Mouse (Mus musculus): ENCODE measurements around the gene Trim38. TPM values are rescaled to one million over a fixed set of nuclear protein-coding genes. Genes with fewer than 3 reads are reported as not detected.

Gene Trim38
- total RNA-seq, 2 experiments from 2014 or later = not detected

GRCm38 (mm10) chr13:23834836-23835235 lies 65.1 kb downstream of the Trim38 start:
- DNase-seq (ENCODE audit: low spot score in 2 of 2) = no peak

- no peak for DNase-seq (ENCODE audit: low spot score in 2 of 2)
Measured at GRCm38 (mm10) chr13:23836630-23837029, 66.9 kb downstream of the Trim38 start.

- DNase-seq (ENCODE audit: low spot score in 2 of 2) = no peak
Measured at GRCm38 (mm10) chr13:23839308-23839707, 69.6 kb downstream of the Trim38 start, which contains the start of gene Slc17a3. Gene Slc17a3 (plus strand): TSS chr13:23839434.

Small RNA genes within 50 kb of the gene (microRNA-seq; reads per million reads assigned to microRNA genes)
- gene Gm44314 (not detected), gene Gm44484 (not detected)

Other genes starting within 250 kb of the Trim38 start
- gene Hist1h4h, start 238.9 kb upstream of the Trim38 start, total RNA-seq (2021) = 100 to 1,000 TPM; 761 to 939 TPM
- gene Hist1h2af, start 236.0 kb upstream of the Trim38 start, total RNA-seq (2021) = 100 to 1,000 TPM; 329 to 395 TPM
- gene Hist1h3g, start 234.5 kb upstream of the Trim38 start, total RNA-seq (2021) = 100 to 1,000 TPM; 100 to 143 TPM
- gene Hist1h2bh, start 226.5 kb upstream of the Trim38 start, total RNA-seq (2021) = 10 to 100 TPM; 18.5 to 24.9 TPM
- gene Hist1h3f, start 225.9 kb upstream of the Trim38 start, total RNA-seq (2021) = 100 to 1,000 TPM in 1 of 2 experiments, 10 to 100 TPM in 1; 92.1 to 134 TPM
- 100 to 1,000 TPM; 613 to 773 TPM for gene Hist1h4f, start 218.3 kb upstream of the Trim38 start, total RNA-seq (2021)
- 10 to 100 TPM; 34.6 to 45.9 TPM for gene Hist1h1d, start 216.7 kb upstream of the Trim38 start, total RNA-seq (2021)
- gene Hist1h3e, start 207.5 kb upstream of the Trim38 start, total RNA-seq (2021) = 100 to 1,000 TPM; 232 to 273 TPM
- 10 to 100 TPM; 63.6 to 92.7 TPM for gene Hist1h2ae, start 198.7 kb upstream of the Trim38 start, total RNA-seq (2021)
- gene Hist1h2bg, start 198.5 kb upstream of the Trim38 start, total RNA-seq (2021) = 100 to 1,000 TPM; 491 to 581 TPM
- gene Hist1h2bf, start 195.7 kb upstream of the Trim38 start, total RNA-seq (2021) = 100 to 1,000 TPM; 240 to 292 TPM
- 10 to 100 TPM; 51.6 to 79.2 TPM for gene Hist1h2ad, start 195.5 kb upstream of the Trim38 start, total RNA-seq (2021)
- gene Hist1h3d, start 194.2 kb upstream of the Trim38 start, total RNA-seq (2021) = 10 to 100 TPM; 55.2 to 69.3 TPM
- 100 to 1,000 TPM; 302 to 338 TPM for gene Hist1h4d, start 188.3 kb upstream of the Trim38 start, total RNA-seq (2021)
- gene Hist1h2be, start 148.8 kb upstream of the Trim38 start, total RNA-seq (2021) = 10 to 100 TPM; 40.8 to 47.6 TPM
- 100 to 1,000 TPM; 307 to 345 TPM for gene Hist1h1e, start 147.4 kb upstream of the Trim38 start, total RNA-seq (2021)
- 10 to 100 TPM; 12.7 to 14.2 TPM for gene Hist1h2ac, start 86.0 kb upstream of the Trim38 start, total RNA-seq (2021)
- gene Hist1h2bc, start 85.7 kb upstream of the Trim38 start, total RNA-seq (2021) = 10 to 100 TPM; 71.7 to 84.0 TPM
- 1 to 10 TPM; 1.3 to 1.6 TPM for gene Hist1h1t, start 74.1 kb upstream of the Trim38 start, total RNA-seq (2021)
- 100 to 1,000 TPM; 206 to 241 TPM for gene Hist1h4c, start 71.5 kb upstream of the Trim38 start, total RNA-seq (2021)
- gene Hfe, start 59.1 kb upstream of the Trim38 start, total RNA-seq (2021) = 1 to 10 TPM; 5.9 to 6.6 TPM
- 100 to 1,000 TPM; 462 to 585 TPM for gene Hist1h1c, start 31.1 kb upstream of the Trim38 start, total RNA-seq (2021)
- 100 to 1,000 TPM; 162 to 207 TPM for gene Hist1h3c, start 24.3 kb upstream of the Trim38 start, total RNA-seq (2021)
- gene Hist1h2bb, start 23.2 kb upstream of the Trim38 start, total RNA-seq (2021) = 100 to 1,000 TPM; 215 to 270 TPM
- 100 to 1,000 TPM; 390 to 456 TPM for gene Hist1h2ab, start 18.8 kb upstream of the Trim38 start, total RNA-seq (2021)
- 100 to 1,000 TPM; 433 to 519 TPM for gene Hist1h3b, start 17.6 kb upstream of the Trim38 start, total RNA-seq (2021)
- 100 to 1,000 TPM; 298 to 366 TPM for gene Hist1h4b, start 12.9 kb upstream of the Trim38 start, total RNA-seq (2021)
- 100 to 1,000 TPM; 369 to 391 TPM for gene Hist1h4a, start 8.7 kb upstream of the Trim38 start, total RNA-seq (2021)
- 100 to 1,000 TPM; 353 to 457 TPM for gene Hist1h3a, start 7.5 kb upstream of the Trim38 start, total RNA-seq (2021)
- gene Hist1h1a, start 6.2 kb upstream of the Trim38 start, total RNA-seq (2021) = 100 to 1,000 TPM; 271 to 321 TPM
- under 1 TPM in 1 of 2 experiments, not detected in 1; 0.31 TPM for gene Slc17a2, start 37.1 kb downstream of the Trim38 start, total RNA-seq (2021)
- gene Slc17a3, start 69.5 kb downstream of the Trim38 start, total RNA-seq (2021) = under 1 TPM; 0.17 to 0.18 TPM
- not detected for gene Slc17a1, start 97.8 kb downstream of the Trim38 start, total RNA-seq (2021)
- gene Slc17a4, start 145.1 kb downstream of the Trim38 start, total RNA-seq (2021) = not detected
- gene Hist1h2ba, start 164.2 kb downstream of the Trim38 start, total RNA-seq (2021) = not detected
- gene Hist1h2aa, start 164.5 kb downstream of the Trim38 start, total RNA-seq (2021) = not detected
- gene Scgn, start 221.3 kb downstream of the Trim38 start, total RNA-seq (2021) = not detected